Mouse (Mus musculus) C2C12 (cell line): Measurements from ENCODE around the gene Jazf1.

ENCODE experiments used
- CEBPB ChIP-seq: IDR thresholded peaks from one replicate; pipeline ENCODE4 v1.6.1; 2011; ENCODE audit warnings: low read depth, mild to moderate bottlenecking, control low read depth, moderate library complexity
- CTCF ChIP-seq: IDR thresholded peaks from one replicate; pipeline ENCODE4 v1.5.1; 2011; ENCODE audit not compliant: control insufficient read depth, insufficient read depth, insufficient read length
- FOSL1 ChIP-seq: IDR thresholded peaks from one replicate; pipeline ENCODE4 v1.8.0; 2011; ENCODE audit warnings: mild to moderate bottlenecking, low read length; ENCODE audit not compliant: poor library complexity, insufficient read depth, severe bottlenecking
- MAX ChIP-seq: IDR thresholded peaks from one replicate; pipeline ENCODE4 v1.6.1; 2011; ENCODE audit warnings: mild to moderate bottlenecking, control low read depth
- MYOD1 ChIP-seq: IDR thresholded peaks from one replicate; pipeline ENCODE4 v1.6.1; 2011; ENCODE audit warnings: low read depth; ENCODE audit not compliant: control insufficient read depth, insufficient read length
- MYOG ChIP-seq: IDR thresholded peaks from one replicate; pipeline ENCODE4 v1.6.1; 2011; ENCODE audit not compliant: control insufficient read depth, insufficient read length; ENCODE audit errors: extremely low read depth
- USF1 ChIP-seq: IDR thresholded peaks from one replicate; pipeline ENCODE4 v1.6.1; 2011; ENCODE audit warnings: low read depth, mild to moderate bottlenecking, control low read depth, moderate library complexity

GRCm38 (mm10) chr6:52797252-52797800, 271.1 kb downstream of the Jazf1 start:
- TF ChIP-seq CTCF (no peak), MAX (no peak), FOSL1 (no peak), CEBPB (no peak), MYOG (no peak), USF1 (no peak), MYOD1 (no peak)
